Mouse (Mus musculus) liver, postnatal 0 days (tissue): ENCODE data around the gene Arsg. TPM values are rescaled to one million over a fixed set of nuclear protein-coding genes. Genes with fewer than 3 reads are reported as not detected.

Experiments used
- ATAC-seq: fragments of 200-750 bp; cut with Nextera tagmentation; 2 replicates; pipeline ENCODE4 v1.8.0; 2017; ENCODE audit warnings: mild to moderate bottlenecking, moderate library complexity
- DNase-seq: peaks from one replicate; pipeline ENCODE4 v3.0.0-alpha.2; 2016
- H3K27ac ChIP-seq: fragments of 300-500 bp; sonication (generic); 2 replicates; pipeline ENCODE4 v1.5.1; 2014; ENCODE audit warnings: antibody characterized with exemption, moderate library complexity, mild to moderate bottlenecking, low read depth
- H3K27me3 ChIP-seq: fragments of 300-500 bp; sonication (generic); 2 replicates; pipeline ENCODE4 v1.6.1; 2014; ENCODE audit warnings: low read length, control low read depth, mixed read lengths; ENCODE audit not compliant: insufficient read depth
- H3K36me3 ChIP-seq: fragments of 300-500 bp; sonication (generic); replicated peaks from 2 replicates; pipeline ENCODE4 v1.6.1; 2014; ENCODE audit warnings: mild to moderate bottlenecking, control low read depth, low read length, moderate library complexity, mixed read lengths; ENCODE audit not compliant: insufficient read depth
- H3K4me1 ChIP-seq: fragments of 300-500 bp; sonication (generic); 2 replicates; pipeline ENCODE4 v1.6.1; 2014; ENCODE audit warnings: antibody characterized with exemption, mild to moderate bottlenecking, control low read depth; ENCODE audit not compliant: insufficient read depth
- H3K4me2 ChIP-seq: fragments of 300-500 bp; sonication (generic); 2 replicates; pipeline ENCODE4 v1.6.1; 2014; ENCODE audit warnings: low read depth, mild to moderate bottlenecking, low read length, moderate library complexity, mixed read lengths
- H3K4me3 ChIP-seq: fragments of 300-500 bp; sonication (generic); 2 replicates; pipeline ENCODE4 v1.5.1; 2014; ENCODE audit warnings: low read depth, low read length
- H3K9ac ChIP-seq: fragments of 300-500 bp; sonication (generic); replicated peaks from 2 replicates; pipeline ENCODE4 v1.6.1; 2014; ENCODE audit warnings: mild to moderate bottlenecking, moderate library complexity
- H3K9me3 ChIP-seq: fragments of 300-500 bp; sonication (generic); 2 replicates; pipeline ENCODE4 v1.6.1; 2016; ENCODE audit warnings: mild to moderate bottlenecking, control low read depth, low read length, mixed read lengths
- CTCF ChIP-seq: sonication (generic); IDR thresholded peaks from 2 replicates; pipeline ENCODE4 v1.5.1; 2016; ENCODE audit warnings: antibody characterized with exemption, low read depth
- EP300 ChIP-seq: IDR thresholded peaks from 2 replicates; pipeline ENCODE4 v1.6.1; 2016; ENCODE audit warnings: antibody characterized with exemption, low read depth, mild to moderate bottlenecking
- WGBS: fragments of 180-500 bp; shearing (Covaris S2); extraction: QIAGEN DNeasy Blood & Tissue Kit; methylation state at CpG from one replicate; pipeline ENCODE4 v1.1.7; 2014; ENCODE audit not compliant: insufficient replicate concordance; 5-methylcytosine and 5-hydroxymethylcytosine counted together
- polyA plus RNA-seq: library from polyadenylated mRNA; unstranded; fragments of >200 nt; fragmentation: Nextera tagmentation; extraction: Ambion mirVana; gene quantifications from 2 replicates; pipeline ENCODE4 v1.2.1, GENCODE M21; 2015

Arsg gene
- polyA plus RNA-seq, 1 experiment from 2014 or later, result 13.1 TPM

DNA sequence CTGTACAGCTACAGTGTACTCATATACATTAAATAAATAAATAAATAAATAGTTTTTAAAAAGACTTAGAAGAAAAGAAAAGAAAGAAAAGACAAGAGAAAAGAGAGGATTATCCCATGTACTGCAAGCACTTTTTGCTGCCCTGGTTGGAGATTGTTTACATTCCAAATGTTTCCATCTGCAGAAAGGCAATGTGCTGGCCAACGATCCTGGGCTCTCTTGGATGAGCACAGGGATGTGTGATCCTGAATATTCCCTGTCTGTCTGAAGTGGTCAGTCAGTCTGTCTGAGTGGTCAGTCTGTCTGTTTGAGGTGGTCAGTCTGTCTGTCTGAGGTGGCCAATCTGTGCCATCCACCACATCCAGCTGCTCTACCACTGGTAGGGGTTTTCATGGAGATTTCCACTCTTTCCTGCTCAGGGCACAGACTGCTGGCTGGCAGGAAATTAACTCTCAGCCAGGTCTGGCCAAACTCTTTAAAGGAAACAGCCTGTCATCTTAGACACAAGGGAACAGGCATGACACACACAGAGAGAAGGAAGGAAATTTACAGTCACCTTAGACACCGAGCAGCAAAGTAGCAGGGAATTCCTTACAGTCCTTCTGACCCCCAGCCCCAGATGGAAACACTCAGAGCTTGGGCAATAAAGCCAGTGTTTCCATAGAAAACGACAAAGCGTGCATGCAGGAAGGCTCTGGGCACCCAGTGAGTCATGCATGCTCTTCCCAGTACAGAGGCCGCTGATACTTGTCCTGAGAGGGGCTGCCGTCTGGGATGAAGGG lies 120.2 kb downstream of the Arsg start:
- TF ChIP-seq EP300, result no peak
- no peak for TF ChIP-seq CTCF
- H3K27ac ChIP-seq, result no peak overlapping the region
- WGBS, result 55% methylated on average over 6 of the region's 6 CpGs
- H3K9ac ChIP-seq, result no peak overlapping the region
- H3K4me1 ChIP-seq, result no peaks in the 10 kb centered on the region; the same call in 1 of the 2 replicates
- no peak overlapping the region for H3K4me2 ChIP-seq
- H3K27me3 ChIP-seq, result no peaks in the 10 kb centered on the region
- H3K36me3 ChIP-seq, result peaks cover 37% of the 10 kb centered on the region
- H3K9me3 ChIP-seq, result no peaks in the 10 kb centered on the region
- no peak overlapping the region for H3K4me3 ChIP-seq
- DNase-seq (no peak), ATAC-seq (peak; percentile 25; the same call in 1 of the 2 replicates)

DNA sequence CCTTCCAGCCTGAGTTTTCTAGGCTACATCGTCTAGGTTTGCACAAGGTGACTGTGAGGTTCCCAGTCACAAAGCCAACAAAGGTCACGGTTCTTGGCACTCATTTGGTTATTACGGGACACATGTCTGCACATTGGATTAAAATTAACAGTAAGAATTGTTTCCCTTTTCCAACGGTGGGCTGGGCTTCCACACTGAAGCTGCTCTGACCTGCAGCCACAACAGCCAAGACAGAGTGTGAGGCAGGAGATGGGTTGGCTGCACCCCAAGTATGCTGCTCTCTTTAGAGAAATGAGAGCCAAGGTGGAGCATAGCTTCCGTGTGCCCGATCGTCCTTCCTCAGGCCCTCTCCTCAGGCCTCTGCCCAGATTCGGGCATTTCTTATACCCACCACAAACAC lies 121.6 kb downstream of the Arsg start:
- H3K4me1 ChIP-seq, result no peaks in the 10 kb centered on the region
- no peak overlapping the region for H3K4me2 ChIP-seq
- H3K36me3 ChIP-seq, result peaks cover 38% of the 10 kb centered on the region
- no peak for DNase-seq
- H3K4me3 ChIP-seq, result no peak overlapping the region
- ATAC-seq, result no peak
- no peak for TF ChIP-seq CTCF
- no peak for TF ChIP-seq EP300
- 89% methylated on average over 8 of the region's 8 CpGs for WGBS
- H3K27ac ChIP-seq, result no peak overlapping the region
- no peak overlapping the region for H3K9ac ChIP-seq
- no peaks in the 10 kb centered on the region for H3K9me3 ChIP-seq
- H3K27me3 ChIP-seq, result no peaks in the 10 kb centered on the region

DNA sequence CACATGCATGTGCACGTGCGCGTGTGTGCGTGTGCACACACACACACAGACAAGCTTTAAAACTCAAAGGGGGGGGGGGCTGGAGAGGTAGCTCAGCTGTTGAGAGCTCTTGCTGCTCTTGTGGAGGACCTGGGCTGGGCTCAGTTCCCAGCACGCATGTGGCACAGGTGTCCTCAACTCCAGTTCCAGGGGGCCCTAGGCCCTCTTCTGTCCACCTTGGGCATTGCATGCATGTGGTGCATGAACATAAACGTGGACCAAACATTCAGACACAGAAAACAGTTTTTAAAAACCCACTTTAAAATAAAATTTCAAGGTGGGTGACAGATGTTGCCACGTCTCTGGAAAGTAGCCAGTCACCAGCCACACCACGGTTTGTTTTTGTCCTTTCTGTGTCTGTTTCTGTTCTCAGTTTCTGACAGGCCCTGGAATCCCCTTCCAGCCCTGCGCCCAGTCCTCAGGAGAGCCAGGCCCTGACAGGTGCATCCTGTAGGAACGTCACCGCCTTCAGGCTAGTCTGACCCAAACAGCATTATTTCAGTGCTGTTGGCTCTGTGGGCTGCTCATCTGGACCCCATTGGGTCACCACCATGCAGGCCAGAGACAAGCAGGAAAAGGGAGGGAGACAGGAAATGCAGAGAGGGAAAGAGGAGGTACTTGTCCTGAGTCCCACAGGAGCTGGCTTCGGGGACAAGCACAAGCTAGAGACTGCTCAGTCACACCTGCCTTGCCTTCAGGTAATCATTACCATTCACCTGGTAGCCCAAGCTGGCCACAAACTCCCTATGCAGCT lies 125.8 kb downstream of the Arsg start:
- no peak overlapping the region for H3K4me2 ChIP-seq
- H3K27me3 ChIP-seq, result no peaks in the 10 kb centered on the region
- TF ChIP-seq CTCF, result peak; percentile 48
- TF ChIP-seq EP300, result no peak
- peaks cover 70% of the 10 kb centered on the region for H3K36me3 ChIP-seq
- WGBS, result 87% methylated on average over 12 of the region's 12 CpGs
- H3K9ac ChIP-seq, result no peak overlapping the region
- no peaks in the 10 kb centered on the region for H3K4me1 ChIP-seq
- ATAC-seq (no peak), DNase-seq (no peak)
- no peak overlapping the region for H3K27ac ChIP-seq
- H3K9me3 ChIP-seq, result no peaks in the 10 kb centered on the region
- H3K4me3 ChIP-seq, result no peak overlapping the region

DNA sequence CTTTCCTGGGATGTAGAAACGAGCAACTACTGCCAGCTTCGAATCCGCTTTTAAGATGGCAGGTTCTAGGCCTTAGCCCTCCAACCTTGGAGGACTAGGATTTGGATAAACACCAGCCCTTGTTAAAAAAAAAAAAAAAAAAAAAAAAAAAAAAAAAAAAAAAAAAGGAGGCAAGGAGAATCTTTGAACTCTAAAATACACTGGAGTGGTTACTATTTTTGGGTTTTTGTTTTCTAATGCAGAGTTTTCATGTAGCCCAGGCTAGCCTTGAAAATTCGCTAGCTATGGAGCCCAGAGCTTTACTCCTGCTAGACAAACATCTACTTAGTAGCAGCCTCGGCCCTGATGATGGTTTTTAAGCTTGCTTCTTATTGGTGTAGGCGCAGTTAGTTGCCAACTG lies 134.4 kb downstream of the Arsg start:
- H3K27ac ChIP-seq, result no peak overlapping the region
- H3K4me2 ChIP-seq, result no peak overlapping the region
- no peaks in the 10 kb centered on the region for H3K27me3 ChIP-seq
- DNase-seq (no peak), ATAC-seq (no peak)
- H3K4me3 ChIP-seq, result no peak overlapping the region
- H3K9me3 ChIP-seq, result no peaks in the 10 kb centered on the region
- TF ChIP-seq EP300 (no peak), CTCF (no peak)
- H3K9ac ChIP-seq, result no peak overlapping the region
- H3K4me1 ChIP-seq, result peaks cover 24% of the 10 kb centered on the region
- WGBS, result 82% methylated on average over 6 of the region's 6 CpGs
- H3K36me3 ChIP-seq, result peaks cover 25% of the 10 kb centered on the region

DNA sequence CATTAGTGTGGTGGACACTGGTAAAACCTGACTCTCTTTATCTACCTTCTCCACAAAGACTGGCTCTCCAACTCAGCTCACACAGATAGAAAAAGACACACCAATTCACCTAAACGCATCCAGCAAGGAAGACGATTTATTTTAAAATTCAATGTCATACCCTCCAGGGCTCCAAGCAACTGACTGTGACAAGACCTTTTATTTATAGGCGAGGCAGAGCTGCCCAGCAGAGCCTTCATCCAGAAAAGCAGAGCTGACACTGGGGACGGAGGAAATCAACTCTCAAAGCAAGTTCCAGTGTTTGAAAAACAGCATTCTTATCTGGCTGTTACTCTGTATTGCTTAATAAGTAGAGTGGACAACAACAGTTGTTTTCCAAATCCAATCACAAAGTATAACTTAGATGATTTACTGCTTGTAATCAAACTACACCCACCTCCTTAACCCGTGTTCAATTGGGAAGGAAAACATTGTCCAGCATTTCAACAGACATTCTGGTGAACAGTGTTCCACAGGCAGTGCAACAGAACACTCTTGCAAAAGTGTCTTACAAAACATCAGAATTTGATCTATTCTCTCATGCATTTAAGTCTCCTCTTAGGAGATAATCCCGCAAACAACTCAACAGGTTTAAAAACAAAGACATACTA lies 135.9 kb downstream of the Arsg start:
- TF ChIP-seq CTCF (no peak), EP300 (no peak)
- WGBS, result 55% methylated on average over 6 of the region's 6 CpGs
- ATAC-seq, result no peak
- H3K27ac ChIP-seq, result peak overlapping the region; percentile 49; the same call in 1 of the 2 replicates
- H3K9me3 ChIP-seq, result no peaks in the 10 kb centered on the region
- H3K4me2 ChIP-seq, result peak overlapping the region; percentile 93
- peaks cover 24% of the 10 kb centered on the region for H3K4me1 ChIP-seq
- H3K4me3 ChIP-seq, result peak overlapping the region; percentile 87; the same call in 1 of the 2 replicates
- H3K36me3 ChIP-seq, result peaks cover 13% of the 10 kb centered on the region; the same call in 1 of the 2 replicates
- no peak for DNase-seq
- no peaks in the 10 kb centered on the region for H3K27me3 ChIP-seq
- peak overlapping the region; percentile 87; the same call in 1 of the 2 replicates for H3K9ac ChIP-seq
